In the genomic region with DNA sequence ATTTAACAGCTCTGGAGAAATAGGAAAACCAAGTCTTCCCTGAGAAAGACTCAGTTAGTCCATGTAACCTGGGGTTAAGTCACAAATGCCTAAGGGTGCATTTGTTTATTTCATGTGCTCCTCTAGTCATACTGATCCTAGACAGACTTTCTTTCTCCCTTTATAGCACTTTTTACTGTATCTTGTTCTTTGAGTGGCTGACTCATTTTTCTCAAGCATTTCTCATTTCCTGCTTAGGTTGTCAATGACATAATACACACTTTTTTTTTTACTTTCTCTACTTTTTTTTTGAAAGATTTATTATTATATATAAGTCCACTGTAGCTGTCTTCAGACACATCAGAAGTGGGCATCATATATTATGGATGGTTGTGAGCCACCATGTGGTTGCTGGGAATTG, we compare ENCODE assay signal across 25 mouse cellular contexts.
"Had no signal": no experiment of that assay in that cellular context is flagged by ENCODE, and none has a peak within 500 bp of the region (broad histone marks: within the 10 kb centered on the region; RNA-seq: fewer than 3 reads in every experiment).

No protein-coding gene starts in this region.

- ATAC-seq: hindbrain, postnatal 0 days; intestine, embryonic 16.5 days had no signal

- H3K9ac ChIP-seq: heart, embryonic 13.5 days; heart, embryonic 15.5 days; hindbrain, embryonic 13.5 days; hindbrain, embryonic 15.5 days; kidney, embryonic 15.5 days; limb, embryonic 12.5 days; liver, embryonic 13.5 days; liver, embryonic 15.5 days had no signal

- H3K4me1 ChIP-seq: heart, embryonic 13.5 days; heart, embryonic 15.5 days; hindbrain, embryonic 13.5 days; hindbrain, embryonic 15.5 days; kidney, embryonic 15.5 days; limb, embryonic 10.5 days; limb, embryonic 12.5 days; liver, embryonic 13.5 days; liver, embryonic 15.5 days had no signal

- H3K4me3 ChIP-seq: heart, embryonic 13.5 days; heart, embryonic 15.5 days; hindbrain, embryonic 13.5 days; hindbrain, embryonic 15.5 days; kidney, embryonic 15.5 days; left cerebral cortex, adult 2 months; limb, embryonic 10.5 days; limb, embryonic 12.5 days; liver, embryonic 13.5 days; liver, embryonic 15.5 days had no signal

- DNase-seq: gastrocnemius, postnatal 14 days; gastrocnemius, postnatal 36 days; heart, adult 11 months; heart, postnatal 14 days; heart, postnatal 36 days; kidney, adult 11 months; kidney, adult 2 months; kidney, adult 9 months; kidney, postnatal 14 days; kidney, postnatal 36 days; layer of hippocampus, adult 9-11 months; liver; liver, embryonic 13.5 days had no signal

- H3K27me3 ChIP-seq: heart, embryonic 13.5 days; heart, embryonic 15.5 days; hindbrain, embryonic 13.5 days; hindbrain, embryonic 15.5 days; kidney, embryonic 15.5 days; limb, embryonic 12.5 days; liver, embryonic 13.5 days; liver, embryonic 15.5 days had no signal

- H3K36me3 ChIP-seq: hindbrain, embryonic 13.5 days; hindbrain, embryonic 15.5 days had no signal

- H3K27ac ChIP-seq: heart, embryonic 13.5 days; heart, embryonic 15.5 days; hindbrain, embryonic 13.5 days; hindbrain, embryonic 15.5 days; hindbrain, postnatal 0 days; kidney, embryonic 15.5 days; kidney, postnatal 0 days; left cerebral cortex, adult 2 months; limb, embryonic 10.5 days; limb, embryonic 12.5 days; liver, embryonic 13.5 days; liver, embryonic 15.5 days had no signal
